Comparison of ENCODE assay signal across 24 mouse cellular contexts in the genomic region with DNA sequence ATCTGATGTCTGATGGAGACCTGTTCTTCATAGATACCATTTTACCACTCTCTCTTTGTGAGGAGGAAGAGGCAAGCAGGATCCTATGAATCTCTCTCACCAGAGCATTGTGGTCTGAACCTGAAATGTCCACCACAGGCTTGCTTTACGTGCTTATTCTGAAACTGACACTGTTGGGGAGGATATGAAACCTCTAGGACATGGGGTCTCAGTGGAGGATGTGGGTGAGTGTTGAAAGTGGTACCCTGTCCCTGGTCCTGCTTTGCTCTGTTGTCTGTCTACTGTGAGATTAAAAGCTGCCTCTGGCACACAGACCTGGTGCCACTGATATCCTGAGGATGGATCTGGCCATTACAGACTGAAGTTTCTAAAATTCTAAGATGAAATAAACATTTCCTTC.
A peak's percentile ranks its signal among the peaks of the same experiment; 100 is the strongest.
DNase-seq lines count a peak whose midpoint lies in the region; ATAC-seq and TF ChIP-seq lines count a peak whose summit lies in the region.
"Had no signal": no experiment of that assay in that cellular context is flagged by ENCODE, and none has a peak within 500 bp of the region (broad histone marks: within the 10 kb centered on the region; RNA-seq: fewer than 3 reads in every experiment).

No protein-coding gene starts in this region.

- no peak overlapping the region for H3K4me3 ChIP-seq in midbrain, embryonic 11.5 days (ENCODE audit: low read depth, low read length)
- no peak overlapping the region for H3K4me3 ChIP-seq in midbrain, embryonic 14.5 days (replicated peaks; ENCODE audit: low read depth, low read length)
- no peak overlapping the region for H3K4me3 ChIP-seq in cortical plate, adult 2 months (ENCODE audit: insufficient read depth, low read length)
- H3K4me3 ChIP-seq: forebrain, embryonic 10.5 days; forebrain, embryonic 13.5 days; heart, embryonic 10.5 days; heart, embryonic 13.5 days; hindbrain, embryonic 12.5 days; hindbrain, embryonic 15.5 days had no signal

- no peak overlapping the region for H3K9ac ChIP-seq in midbrain, embryonic 11.5 days (ENCODE audit: low read length)
- no peak overlapping the region for H3K9ac ChIP-seq in midbrain, embryonic 14.5 days (replicated peaks; ENCODE audit: low read length)
- H3K9ac ChIP-seq: forebrain, embryonic 13.5 days; heart, embryonic 13.5 days; hindbrain, embryonic 12.5 days; hindbrain, embryonic 15.5 days had no signal

- no peak for TF ChIP-seq POLR2A in cortical plate, adult 2 months (IDR thresholded peaks at IDR 0.05; ENCODE audit: extremely low read depth, insufficient read depth, low read length)

- H3K9me3 ChIP-seq in midbrain, embryonic 11.5 days (ENCODE audit: control insufficient read depth, low read length) = no peaks in the 10 kb centered on the region
- H3K9me3 ChIP-seq in midbrain, embryonic 14.5 days (ENCODE audit: control insufficient read depth, low read length) = no peaks in the 10 kb centered on the region
- H3K9me3 ChIP-seq: forebrain, embryonic 10.5 days; forebrain, embryonic 13.5 days; heart, embryonic 10.5 days; heart, embryonic 13.5 days; hindbrain, embryonic 12.5 days; hindbrain, embryonic 15.5 days had no signal

- H3K36me3 ChIP-seq in midbrain, embryonic 11.5 days (ENCODE audit: control insufficient read depth, insufficient read depth, low read length) = no peaks in the 10 kb centered on the region
- H3K36me3 ChIP-seq in midbrain, embryonic 14.5 days (ENCODE audit: control insufficient read depth, insufficient read depth, low read length) = peaks cover 18% of the 10 kb centered on the region; the same call in 1 of the 2 replicates
- H3K36me3 ChIP-seq: heart, embryonic 10.5 days; heart, embryonic 13.5 days; hindbrain, embryonic 12.5 days; hindbrain, embryonic 15.5 days had no signal

- no peak overlapping the region for H3K27ac ChIP-seq in midbrain, embryonic 11.5 days (ENCODE audit: low read depth, low read length)
- H3K27ac ChIP-seq in midbrain, embryonic 14.5 days (replicated peaks; ENCODE audit: low read depth, low read length) = no peak overlapping the region
- H3K27ac ChIP-seq in cortical plate, adult 2 months (ENCODE audit: insufficient read depth, low read length) = peak overlapping the region; percentile 45; the same call in 1 of the 2 replicates
- H3K27ac ChIP-seq: forebrain, embryonic 10.5 days; forebrain, embryonic 13.5 days; heart, embryonic 10.5 days; heart, embryonic 13.5 days; hindbrain, embryonic 12.5 days; hindbrain, embryonic 15.5 days had no signal

- no peak overlapping the region for H3K4me2 ChIP-seq in midbrain, embryonic 11.5 days
- no peak overlapping the region for H3K4me2 ChIP-seq in midbrain, embryonic 14.5 days (ENCODE audit: low read length)
- H3K4me2 ChIP-seq: forebrain, embryonic 13.5 days; heart, embryonic 13.5 days; hindbrain, embryonic 12.5 days; hindbrain, embryonic 15.5 days had no signal

- no peak for ATAC-seq in midbrain, embryonic 11.5 days (ENCODE audit: low FRiP score)
- ATAC-seq in midbrain, embryonic 14.5 days (ENCODE audit: low FRiP score, low TSS enrichment) = no peak
- ATAC-seq in common myeloid progenitor, adult 5-6 weeks (replicated peaks; ENCODE audit: low read depth, poor library complexity, severe bottlenecking) = peak; percentile 65
- peak; percentile 60 for ATAC-seq in megakaryocyte progenitor cell, adult 5-6 weeks (replicated peaks; ENCODE audit: poor library complexity)
- ATAC-seq: CD4-positive, CD25-positive, alpha-beta regulatory T cell, adult 4 months; forebrain, embryonic 13.5 days; forebrain, embryonic 16.5 days had no signal

- no peak for TF ChIP-seq CTCF in cortical plate, adult 2 months (IDR thresholded peaks at IDR 0.05; ENCODE audit: extremely low read depth, insufficient read depth, low read length)

- H3K4me1 ChIP-seq in midbrain, embryonic 11.5 days (ENCODE audit: control insufficient read depth, insufficient read depth, low read length) = no peaks in the 10 kb centered on the region
- no peaks in the 10 kb centered on the region for H3K4me1 ChIP-seq in midbrain, embryonic 14.5 days (ENCODE audit: control insufficient read depth, insufficient read depth, low read length)
- H3K4me1 ChIP-seq in cortical plate, adult 2 months (ENCODE audit: control insufficient read depth, insufficient read depth, low read length) = no peaks in the 10 kb centered on the region
- H3K4me1 ChIP-seq: forebrain, embryonic 10.5 days; forebrain, embryonic 13.5 days; heart, embryonic 10.5 days; heart, embryonic 13.5 days; hindbrain, embryonic 12.5 days; hindbrain, embryonic 15.5 days had no signal

- whole genome bisulfite sequencing in midbrain, embryonic 11.5 days = 85% methylated on average over 1 of the region's 1 CpGs
- 92% methylated on average over 1 of the region's 1 CpGs for WGBS in midbrain, embryonic 14.5 days

- DNase-seq in midbrain, embryonic 11.5 days (ENCODE audit: low spot score, missing footprints) = peak; percentile 37
- no peak for DNase-seq in midbrain, embryonic 14.5 days
- no peak for DNase-seq in cerebellum, postnatal 14 days
- DNase-seq: adrenal gland, adult 2 months; adrenal gland, postnatal 25 days; cerebellum, adult 11-12 months; cerebellum, adult 9-10 months; cerebellum, postnatal 25 days; gastrocnemius, postnatal 10 days; gastrocnemius, postnatal 36 days; heart, adult 18-20 months; heart, postnatal 14 days; heart, postnatal 4 days had no signal

- no peaks in the 10 kb centered on the region for H3K27me3 ChIP-seq in midbrain, embryonic 11.5 days (ENCODE audit: control insufficient read depth, insufficient read depth, low read length)
- no peaks in the 10 kb centered on the region for H3K27me3 ChIP-seq in midbrain, embryonic 14.5 days (ENCODE audit: control insufficient read depth, insufficient read depth, low read length)
- H3K27me3 ChIP-seq: forebrain, embryonic 13.5 days; heart, embryonic 13.5 days; hindbrain, embryonic 12.5 days; hindbrain, embryonic 15.5 days had no signal

Comparison
In these comparisons a context has a peak if more than half of its experiments do, and no peak if none do; other contexts are left out.
1. ATAC-seq: peak in common myeloid progenitor, adult 5-6 weeks (single experiment) and megakaryocyte progenitor cell, adult 5-6 weeks (single experiment); none in midbrain, embryonic 11.5 days (single experiment) and midbrain, embryonic 14.5 days (single experiment).